Mouse (Mus musculus) neutrophil, adult 5-6 weeks (primary cell): ENCODE results near the gene Gm3173. TPM values are rescaled to one million over a fixed set of nuclear protein-coding genes. Genes with fewer than 3 reads are reported as not detected.
"Not testable (repeated sequence)": the region's sequence is repeated elsewhere in the genome, so short reads cannot be mapped to it uniquely, and the experiment has no call there.

ENCODE experiments used
- ATAC-seq: fragments of 151-379, 151-347 bp; 2 replicates; pipeline ENCODE4 v1.8.0; 2017; ENCODE audit warnings: mild to moderate bottlenecking, moderate TSS enrichment; ENCODE audit not compliant: insufficient number of reproducible peaks, poor library complexity, low FRiP score, severe bottlenecking; ENCODE audit errors: extremely low read depth
- total RNA-seq: library from RNA; stranded (forward); fragments of 200-1000 nt; gene quantifications from 2 replicates; pipeline ENCODE4 v1.2.3, GENCODE M21; 2017

The Gm3173 gene
- 1.2 TPM in 1 of 2 replicates, not detected in the other for total RNA-seq

DNA sequence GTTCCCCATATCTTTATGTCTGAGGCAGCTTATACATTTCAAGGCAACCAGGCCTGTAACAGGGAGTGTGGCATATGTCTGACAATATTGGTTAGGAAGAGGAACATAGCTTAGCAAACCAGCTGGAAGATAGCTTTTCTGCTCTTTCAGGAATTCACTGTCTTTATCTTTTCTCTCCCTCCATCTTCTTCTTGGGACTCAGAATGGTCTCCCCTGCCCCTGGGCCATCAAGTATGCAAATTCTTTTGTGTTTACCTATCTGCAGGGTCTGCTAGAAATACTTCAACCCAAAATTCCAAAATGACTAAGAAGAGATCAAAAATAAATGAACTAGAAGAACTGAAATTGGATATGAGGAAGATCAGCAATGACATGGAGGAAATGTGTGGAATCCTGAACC, at the start of gene Gm3173:
Gene Gm3173, plus strand, starts transcription at position 301 of the 400 bp plus-strand sequence.
- ATAC-seq, result not testable (repeated sequence)

DNA sequence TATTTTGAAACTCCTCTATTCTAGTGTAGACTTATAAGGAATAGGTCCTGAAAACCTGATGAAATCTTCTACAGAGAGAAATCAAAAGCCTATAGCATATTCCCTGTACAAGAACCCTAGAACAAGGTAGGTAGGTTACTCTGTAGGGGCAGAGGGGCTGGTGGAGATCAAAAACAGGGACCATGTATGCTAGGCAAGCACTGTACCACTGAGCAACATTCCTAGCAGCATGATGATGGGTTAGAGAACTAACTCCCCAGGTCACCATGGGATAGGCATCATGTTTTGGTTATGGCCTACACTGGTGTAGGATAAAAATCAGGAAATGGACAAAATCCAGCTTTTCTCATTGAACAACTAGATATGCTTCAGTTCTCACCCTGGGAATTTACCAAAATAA, 45.2 kb upstream of the Gm3173 start:
- not testable (repeated sequence) for ATAC-seq

DNA sequence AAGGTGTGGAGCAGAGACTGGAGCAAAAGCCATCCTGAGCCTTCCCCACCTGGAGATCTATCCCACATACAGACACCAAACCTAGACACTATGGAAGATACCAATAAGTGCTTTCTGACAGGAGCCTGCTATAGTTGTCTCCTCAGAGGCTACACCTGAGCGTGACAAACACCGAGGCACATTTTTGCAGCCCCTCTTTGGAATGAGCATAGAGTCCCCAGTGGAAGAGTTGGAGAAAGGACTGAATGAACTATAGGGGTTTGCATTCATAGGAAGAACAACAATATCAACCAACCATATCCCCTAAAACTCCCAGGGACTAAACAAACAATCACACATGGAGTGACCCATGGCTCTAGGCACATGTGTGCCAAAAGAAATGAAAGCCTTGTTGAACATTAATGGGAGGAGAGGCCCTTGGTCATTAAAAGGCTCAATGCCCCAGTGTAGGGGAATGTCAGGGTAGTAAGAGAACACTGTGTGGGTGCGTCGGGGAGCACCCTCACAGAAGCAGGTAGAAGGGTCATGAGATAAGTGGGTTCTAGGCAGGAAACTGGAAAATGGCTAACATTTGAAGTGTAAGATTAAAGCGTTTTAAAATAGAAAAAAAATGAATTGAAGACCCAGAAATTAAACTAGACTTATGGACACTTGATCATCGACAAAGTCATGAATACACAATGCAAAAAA, 37.8 kb upstream of the Gm3173 start:
- not testable (repeated sequence) for ATAC-seq

DNA sequence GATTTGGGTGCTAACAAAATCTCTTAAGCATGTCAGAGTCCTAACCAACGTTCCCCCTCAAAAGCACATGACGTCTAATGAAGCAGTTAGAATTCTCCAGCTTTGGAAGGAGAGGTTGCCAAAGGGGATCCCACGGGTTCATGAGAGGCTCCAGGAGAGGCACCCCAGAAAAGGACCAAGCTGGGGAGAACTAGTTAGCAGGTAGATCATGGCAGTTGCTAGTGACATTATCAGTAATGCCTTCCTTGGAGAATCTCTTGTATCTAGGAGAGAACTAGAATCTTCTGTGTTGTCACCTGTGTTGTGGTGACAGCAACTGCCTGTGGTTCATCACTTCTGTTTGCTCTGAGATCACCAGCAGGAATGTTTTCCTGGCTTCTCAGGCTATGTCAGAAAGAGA, 33.6 kb upstream of the Gm3173 start, which contains the start of gene Gm3159:
Gene Gm3159, plus strand, starts transcription at position 301 of the 400 bp plus-strand sequence.
- ATAC-seq, result not testable (repeated sequence)

DNA sequence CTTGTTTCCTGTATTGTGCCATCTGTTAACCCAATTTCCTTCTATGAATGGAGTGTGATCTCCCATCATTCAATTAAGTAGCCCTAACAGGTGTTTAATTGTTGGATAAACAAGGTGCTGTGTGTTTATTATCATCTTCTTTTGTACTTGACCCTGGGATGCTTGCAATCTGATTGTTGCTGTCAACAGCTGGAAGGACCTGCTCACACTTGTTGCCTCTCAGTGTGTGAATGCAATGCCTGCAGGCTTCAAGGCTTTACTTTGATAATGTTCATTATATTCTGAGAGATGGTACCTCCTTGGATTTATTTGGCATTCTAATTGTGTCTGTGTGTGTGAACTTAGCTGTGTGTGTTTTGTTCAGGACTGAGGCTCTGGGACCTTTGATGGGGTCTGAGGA, 32.2 kb upstream of the Gm3173 start:
- not testable (repeated sequence) for ATAC-seq

- not testable (repeated sequence) for ATAC-seq
Measured at GRCm38 (mm10) chr14:4400115-4400789, 30.5 kb upstream of the Gm3173 start.

DNA sequence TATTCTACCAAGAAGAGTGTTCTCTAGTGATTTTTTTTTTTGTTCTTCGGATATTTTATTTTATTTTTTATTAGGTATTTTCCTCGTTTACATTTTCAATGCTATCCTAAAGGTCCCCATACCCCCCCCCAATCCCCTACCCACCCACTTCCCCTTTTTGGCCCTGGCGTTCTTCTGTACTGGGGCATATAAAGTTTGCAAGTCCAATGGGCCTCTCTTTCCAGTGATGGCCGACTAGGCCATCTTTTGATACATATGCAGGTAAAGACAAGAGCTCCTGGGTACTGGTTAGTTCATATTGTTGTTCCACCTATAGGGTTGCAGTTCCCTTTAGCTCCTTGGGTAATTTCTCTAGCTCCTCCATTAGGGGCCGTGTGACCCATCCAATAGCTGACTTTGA, 29.5 kb upstream of the Gm3173 start:
- ATAC-seq, result not testable (repeated sequence)

DNA sequence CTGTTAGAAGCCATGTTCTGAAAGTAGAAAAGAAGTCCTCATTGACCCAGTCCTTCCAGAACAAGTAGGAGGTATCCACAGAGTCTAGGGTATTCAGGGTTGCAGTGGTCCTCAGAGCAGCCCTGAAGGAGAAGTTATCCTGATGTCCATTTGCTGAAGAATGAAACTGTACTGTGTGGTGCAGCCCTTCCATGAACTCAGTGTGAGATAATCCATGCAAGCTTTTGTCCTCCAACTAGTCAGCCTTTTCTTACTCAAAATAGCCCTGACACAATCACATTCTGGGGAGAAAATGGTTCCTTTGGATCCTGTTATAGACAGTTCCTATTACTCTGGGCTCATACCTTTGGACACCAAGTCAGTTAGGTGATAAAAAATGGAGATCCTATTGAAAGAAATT, 27.0 kb upstream of the Gm3173 start:
- ATAC-seq, result not testable (repeated sequence)

DNA sequence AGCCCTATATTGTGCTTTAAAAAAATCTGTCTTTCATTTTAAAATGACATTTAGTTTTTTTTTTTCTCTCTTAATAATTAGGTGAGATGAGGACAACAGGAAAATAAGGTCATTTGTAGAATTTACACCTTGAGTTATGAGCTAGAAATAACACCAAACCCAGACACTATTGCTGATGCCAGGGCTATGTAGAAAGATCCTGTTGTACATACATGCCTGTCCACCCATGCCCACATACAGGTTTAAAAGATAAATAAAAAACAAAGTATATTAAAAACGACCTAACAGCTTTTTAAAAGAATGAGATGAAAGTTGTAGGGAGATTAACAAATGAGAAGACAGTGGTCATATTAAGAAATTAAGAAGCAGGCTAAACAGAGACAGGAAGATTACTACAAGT, 20.9 kb upstream of the Gm3173 start:
- ATAC-seq, result not testable (repeated sequence)

- ATAC-seq, result not testable (repeated sequence)
Measured at GRCm38 (mm10) chr14:4414965-4415835, 15.6 kb upstream of the Gm3173 start, which contains the start of gene Gm3164. TSS of gene Gm3164 (plus strand) at chr14:4415448.

GRCm38 (mm10) chr14:4481445-4481844, 50.7 kb downstream of the Gm3173 start, which contains the start of gene Gm3182:
TSS of gene Gm3182 (plus strand) at chr14:4481745.
- not testable (repeated sequence) for ATAC-seq

DNA sequence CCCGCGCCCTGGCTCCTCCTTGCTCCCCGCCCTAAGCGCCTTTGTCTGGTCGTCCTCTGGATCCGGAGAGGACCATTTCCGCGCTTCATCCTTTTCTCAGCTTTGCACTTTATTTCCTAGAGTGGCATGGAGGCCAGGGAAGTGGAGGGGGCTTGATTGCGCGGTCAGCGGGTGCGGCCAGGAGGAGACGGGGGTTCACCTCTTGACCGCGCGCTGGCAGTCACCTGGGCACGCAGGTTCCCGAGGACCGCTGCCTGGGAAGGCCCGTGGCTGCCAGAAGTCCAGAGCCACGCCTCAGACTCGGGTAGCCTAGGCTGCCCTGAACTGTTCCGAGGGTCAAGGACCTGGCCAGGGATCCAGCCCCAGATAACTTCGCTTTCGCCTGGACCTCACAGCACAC, 68.6 kb downstream of the Gm3173 start:
- ATAC-seq, result not testable (repeated sequence)

GRCm38 (mm10) chr14:4555105-4555504, 124.3 kb downstream of the Gm3173 start, which contains the start of gene Gm3047:
TSS of gene Gm3047 (plus strand) at chr14:4555405.
- ATAC-seq, result not testable (repeated sequence)

Other genes starting within 250 kb of the Gm3173 start
- gene Gm2974, start 248.4 kb upstream of the Gm3173 start, total RNA-seq, result not detected in 2 replicates
- gene Gm3138, start 181.4 kb upstream of the Gm3173 start, total RNA-seq, result 0.23 TPM in 1 of 2 replicates, not detected in the other
- gene Gm3149, start 113.7 kb upstream of the Gm3173 start, total RNA-seq, result not detected in 2 replicates
- gene 2610042L04Rik, start 96.2 kb upstream of the Gm3173 start, total RNA-seq, result not detected in 2 replicates
- gene Gm3159, start 33.5 kb upstream of the Gm3173 start, total RNA-seq, result not detected in 2 replicates
- 0.47 TPM in 1 of 2 replicates, not detected in the other for gene Gm3164, start 15.5 kb upstream of the Gm3173 start, total RNA-seq
- 0.58 TPM in 1 of 2 replicates, not detected in the other for gene Gm3182, start 50.8 kb downstream of the Gm3173 start, total RNA-seq
- gene Gm3047, start 124.4 kb downstream of the Gm3173 start, total RNA-seq, result not detected in 2 replicates
- not detected in 2 replicates for gene Gm8159, start 201.4 kb downstream of the Gm3173 start, total RNA-seq
- gene Gm3239, start 233.2 kb downstream of the Gm3173 start, total RNA-seq, result not detected in 2 replicates